ENCODE assay signal across 7 mouse cellular contexts in genomic region chr1:184447911-184448310, GRCm38 (mm10).
A peak's percentile ranks its signal among the peaks of the same experiment; 100 is the strongest.
DNase-seq lines count a peak whose midpoint lies in the region; ATAC-seq and TF ChIP-seq lines count a peak whose summit lies in the region.

No protein-coding gene starts in this region.

- H3K9me3 ChIP-seq in G1E (replicated peaks) = 0 out of 2 replicates have a peak, but pooled peaks cover 3% of the 10 kb centered on the region
- H3K9me3 ChIP-seq in lung, embryonic 16.5 days (ENCODE audit: control insufficient read depth, low read length) = no peaks in the 10 kb centered on the region

- H3K27me3 ChIP-seq in C2C12 (ENCODE audit: control insufficient read depth, insufficient read depth, insufficient read length) = no peaks in the 10 kb centered on the region
- H3K27me3 ChIP-seq in G1E (ENCODE audit: insufficient read depth, low read length) = no peaks in the 10 kb centered on the region
- no peaks in the 10 kb centered on the region; the same call in 1 of the 2 replicates for H3K27me3 ChIP-seq in lung, embryonic 16.5 days (ENCODE audit: control insufficient read depth, insufficient read depth, low read depth, low read length)

- H3K4me2 ChIP-seq in lung, embryonic 16.5 days (ENCODE audit: low read depth, low read length) = no peak overlapping the region

- H3K36me3 ChIP-seq in C2C12 (ENCODE audit: control insufficient read depth, insufficient read depth) (no peaks in the 10 kb centered on the region), G1E (replicated peaks) (no peaks in the 10 kb centered on the region)
- no peaks in the 10 kb centered on the region for H3K36me3 ChIP-seq in lung, embryonic 16.5 days (ENCODE audit: control insufficient read depth, insufficient read depth, low read length)

- DNase-seq in G1E (ENCODE audit: low spot score) = peak; percentile 2
- DNase-seq in cerebellum, adult 11-12 months = peak; percentile 15
- peak; percentile 70 to 73 for DNase-seq in frontal cortex, postnatal 36 days (ENCODE audit: low spot score in 2 of 2)
- DNase-seq in layer of hippocampus, adult 18-20 months (ENCODE audit: low spot score in 2 of 2) = peak; percentile 40 to 79
- DNase-seq in skeletal muscle tissue, adult 2 months (ENCODE audit: low read depth, low spot score) = peak; percentile 86

- no peak overlapping the region for H3ac ChIP-seq in C2C12 (ENCODE audit: control insufficient read depth, insufficient read length, low read depth)

- peak overlapping the region; percentile 13; the same call in 1 of the 2 replicates for H3K27ac ChIP-seq in lung, embryonic 16.5 days (ENCODE audit: low read length)

- no peaks in the 10 kb centered on the region for H3K79me2 ChIP-seq in C2C12 (ENCODE audit: control insufficient read depth, insufficient read depth)

- TF ChIP-seq CTCF in C2C12 (IDR thresholded peaks at IDR 0.05; ENCODE audit: control insufficient read depth, insufficient read depth, insufficient read length) (peak; percentile 33), G1E (IDR thresholded peaks at IDR 0.05; ENCODE audit: low read depth, low read length) (peak; percentile 31; the same call in 1 of the 2 replicates)

- ATAC-seq in G1E (ENCODE audit: extremely low read depth, insufficient number of reproducible peaks, low FRiP score, poor library complexity, severe bottlenecking) = no peak
- no peak for ATAC-seq in lung, embryonic 16.5 days (ENCODE audit: low read depth)

- H3K79me3 ChIP-seq in C2C12 (ENCODE audit: low read depth) = no peaks in the 10 kb centered on the region

- no peak overlapping the region for H3K9ac ChIP-seq in lung, embryonic 16.5 days (ENCODE audit: low read length)

- H3K4me1 ChIP-seq in G1E (ENCODE audit: insufficient read depth, low read depth, low read length) = no peaks in the 10 kb centered on the region
- H3K4me1 ChIP-seq in lung, embryonic 16.5 days (replicated peaks; ENCODE audit: control insufficient read depth, insufficient read depth, low read length) = peaks cover 11% of the 10 kb centered on the region; the same call in 1 of the 2 replicates

- H3K4me3 ChIP-seq in C2C12 (ENCODE audit: insufficient read depth, poor library complexity, severe bottlenecking) = no peak overlapping the region
- no peak overlapping the region for H3K4me3 ChIP-seq in G1E (ENCODE audit: low read depth, low read length)
- H3K4me3 ChIP-seq in lung, embryonic 16.5 days (ENCODE audit: low read length) = no peak overlapping the region

- 45% methylated on average over 7 of the region's 7 CpGs for WGBS in lung, embryonic 16.5 days

TF ChIP-seq in C2C12, 6 proteins besides CTCF, POLR2A, EP300 and RAD21:
- TF ChIP-seq CEBPB (IDR thresholded peaks at IDR 0.05; ENCODE audit: low read depth) = no peak
- TF ChIP-seq MAX (IDR thresholded peaks at IDR 0.05) = no peak
- TF ChIP-seq FOSL1 (IDR thresholded peaks at IDR 0.05; ENCODE audit: insufficient read depth, low read length, poor library complexity, severe bottlenecking) = no peak
- no peak for TF ChIP-seq MYOD1 (IDR thresholded peaks at IDR 0.05; ENCODE audit: control insufficient read depth, insufficient read length, low read depth)
- TF ChIP-seq USF1 (IDR thresholded peaks at IDR 0.05; ENCODE audit: low read depth) = no peak
- TF ChIP-seq MYOG (IDR thresholded peaks at IDR 0.05; ENCODE audit: control insufficient read depth, extremely low read depth, insufficient read length) = no peak

Comparison
In these comparisons a context has a peak if more than half of its experiments do, and no peak if none do; other contexts are left out.
1. DNase-seq: peak in every context shown above with its lines; median percentile 86 in skeletal muscle tissue, adult 2 months; 72 in frontal cortex, postnatal 36 days; 60 in layer of hippocampus, adult 18-20 months; 15 in cerebellum, adult 11-12 months; 2 in G1E.